ENCODE assay signal across 9 mouse cellular contexts in genomic region chr3:105893941-105894391, GRCm38 (mm10). TPM values are rescaled to one million over a fixed set of nuclear protein-coding genes. Genes with fewer than 3 reads are reported as not detected.
DNase-seq lines count a peak whose midpoint lies in the region; ATAC-seq and TF ChIP-seq lines count a peak whose summit lies in the region.
"Had no signal": no experiment of that assay in that cellular context is flagged by ENCODE, and none has a peak within 500 bp of the region (broad histone marks: within the 10 kb centered on the region; RNA-seq: fewer than 3 reads in every experiment).

No protein-coding gene starts in this region.

- peaks cover 0 to 13% of the 10 kb centered on the region in 2 experiments; a peak in 2 of 4 replicates for H3K36me3 ChIP-seq in MEL (ENCODE audit: control insufficient read depth in 1 of 2, insufficient read depth in 2 of 2, low read length in 2 of 2)
- no peaks in the 10 kb centered on the region for H3K36me3 ChIP-seq in kidney, embryonic 14.5 days (ENCODE audit: control insufficient read depth, insufficient read depth, low read length)
- H3K36me3 ChIP-seq in forebrain, embryonic 16.5 days (ENCODE audit: control insufficient read depth, insufficient read depth), result no peaks in the 10 kb centered on the region

- peak overlapping the region; percentile 59 for H3K9ac ChIP-seq in MEL (ENCODE audit: control insufficient read depth, low read depth, low read length, poor library complexity, severe bottlenecking)
- H3K9ac ChIP-seq in kidney, embryonic 14.5 days (ENCODE audit: low read depth, low read length), result no peak overlapping the region
- no peak overlapping the region for H3K9ac ChIP-seq in forebrain, embryonic 16.5 days (replicated peaks; ENCODE audit: low read depth, low read length)
- H3K9ac ChIP-seq: liver, embryonic 14.5 days had no signal

- no peaks in the 10 kb centered on the region for H3K9me3 ChIP-seq in MEL (replicated peaks; ENCODE audit: insufficient read depth, low read length)
- no peaks in the 10 kb centered on the region for H3K9me3 ChIP-seq in kidney, embryonic 14.5 days (ENCODE audit: control insufficient read depth, low read length)
- no peaks in the 10 kb centered on the region for H3K9me3 ChIP-seq in forebrain, embryonic 16.5 days (ENCODE audit: control insufficient read depth, low read length)

- no peaks in the 10 kb centered on the region for H3K79me2 ChIP-seq in MEL (ENCODE audit: control insufficient read depth, insufficient read depth, low read length, poor library complexity)

- TF ChIP-seq CTCF in MEL (IDR thresholded peaks at IDR 0.05 in 2 of 3, conservative IDR thresholded peaks at IDR 0.05 in 1 of 3; ENCODE audit: control insufficient read depth in 1 of 3, insufficient read depth in 1 of 3, low read depth in 2 of 3, low read length in 3 of 3, poor library complexity in 1 of 3, severe bottlenecking in 1 of 3), result no peak

- 42% methylated on average over 6 of the region's 6 CpGs for WGBS in kidney, embryonic 14.5 days
- 80% methylated on average over 6 of the region's 6 CpGs for WGBS in forebrain, embryonic 16.5 days

- no peak for TF ChIP-seq RAD21 in MEL (IDR thresholded peaks at IDR 0.05; ENCODE audit: low read depth, low read length)

- H3K27me3 ChIP-seq in MEL (ENCODE audit: control insufficient read depth in 1 of 2, insufficient read depth in 2 of 2, low read length in 2 of 2), result no peaks in the 10 kb centered on the region
- no peaks in the 10 kb centered on the region for H3K27me3 ChIP-seq in kidney, embryonic 14.5 days (ENCODE audit: control insufficient read depth, insufficient read depth, low read length)
- no peaks in the 10 kb centered on the region for H3K27me3 ChIP-seq in forebrain, embryonic 16.5 days (replicated peaks; ENCODE audit: control insufficient read depth, insufficient read depth, low read length)

- peak; percentile 34 for DNase-seq in kidney, adult 11 months
- DNase-seq in kidney, adult 8-10 months, result no peak
- peak; percentile 53 for DNase-seq in MEL (ENCODE audit: low read depth, low spot score)
- peak; percentile 61 to 72 for DNase-seq in gastrocnemius, adult 8-10 months (ENCODE audit: low spot score in 2 of 2)
- DNase-seq in lung, postnatal 14 days, result peak; percentile 33

- H3K27ac ChIP-seq in MEL (ENCODE audit: control insufficient read depth, low read depth, low read length), result peak overlapping the region; percentile 90
- peak overlapping the region; percentile 11; the same call in 1 of the 2 replicates for H3K27ac ChIP-seq in kidney, embryonic 14.5 days (ENCODE audit: low read depth, low read length)
- H3K27ac ChIP-seq in forebrain, embryonic 16.5 days (ENCODE audit: low read length), result no peak overlapping the region
- H3K27ac ChIP-seq: liver, embryonic 14.5 days had no signal

- peaks cover 7 to 31% of the 10 kb centered on the region in 2 experiments for H3K4me1 ChIP-seq in MEL (ENCODE audit: control insufficient read depth in 1 of 2, insufficient read depth in 2 of 2, low read length in 2 of 2)
- peaks cover 16% of the 10 kb centered on the region; the same call in 1 of the 2 replicates for H3K4me1 ChIP-seq in kidney, embryonic 14.5 days (ENCODE audit: control insufficient read depth, insufficient read depth, low read length)
- no peaks in the 10 kb centered on the region for H3K4me1 ChIP-seq in forebrain, embryonic 16.5 days (replicated peaks; ENCODE audit: control insufficient read depth, insufficient read depth, low read length)

- H3K4me3 ChIP-seq in MEL (ENCODE audit: control insufficient read depth in 1 of 2, insufficient read depth in 1 of 2, low read depth in 2 of 2, low read length in 2 of 2), result peak overlapping the region; percentile 45 to 71
- H3K4me3 ChIP-seq in kidney, embryonic 14.5 days (ENCODE audit: low read length), result no peak overlapping the region
- no peak overlapping the region for H3K4me3 ChIP-seq in forebrain, embryonic 16.5 days (replicated peaks; ENCODE audit: low read length)

- no peak overlapping the region for H3K4me2 ChIP-seq in kidney, embryonic 14.5 days (replicated peaks; ENCODE audit: low read depth, low read length)
- H3K4me2 ChIP-seq in forebrain, embryonic 16.5 days (ENCODE audit: low read length), result no peak overlapping the region

- ATAC-seq in kidney, embryonic 14.5 days (ENCODE audit: low FRiP score, low TSS enrichment), result no peak; the same call in 1 of the 2 replicates
- ATAC-seq in erythroblast, adult 5-6 weeks (replicated peaks; ENCODE audit: low FRiP score, poor library complexity, severe bottlenecking), result no peak
- no peak for ATAC-seq in forebrain, embryonic 16.5 days

- TF ChIP-seq EP300 in MEL (IDR thresholded peaks at IDR 0.05; ENCODE audit: low read depth in 1 of 2, low read length in 2 of 2), result no peak

- TF ChIP-seq POLR2A in MEL (IDR thresholded peaks at IDR 0.05; ENCODE audit: control insufficient read depth in 1 of 2, insufficient read depth in 1 of 2, low read depth in 1 of 2, low read length in 2 of 2, poor library complexity in 1 of 2), result no peak

TF ChIP-seq in MEL, 35 proteins besides CTCF, POLR2A, EP300 and RAD21:
- no peak for TF ChIP-seq ZNF384 (IDR thresholded peaks at IDR 0.05; ENCODE audit: low read depth, low read length)
- TF ChIP-seq POLR2AphosphoS5 (IDR thresholded peaks at IDR 0.05; ENCODE audit: borderline replicate concordance, low read depth, low read length), result no peak
- TF ChIP-seq UBTF (IDR thresholded peaks at IDR 0.05; ENCODE audit: borderline replicate concordance, insufficient read depth, low read depth, low read length), result no peak
- no peak for TF ChIP-seq NELFE (IDR thresholded peaks at IDR 0.05; ENCODE audit: low read depth, low read length)
- TF ChIP-seq POLR2AphosphoS2 (IDR thresholded peaks at IDR 0.05; ENCODE audit: low read length), result no peak
- TF ChIP-seq HCFC1 (IDR thresholded peaks at IDR 0.05; ENCODE audit: low read depth, low read length), result no peak
- no peak for TF ChIP-seq E2F4 (IDR thresholded peaks at IDR 0.05; ENCODE audit: borderline replicate concordance, low read depth, low read length)
- TF ChIP-seq SIN3A (IDR thresholded peaks at IDR 0.05; ENCODE audit: low read length), result no peak
- TF ChIP-seq BHLHE40 (IDR thresholded peaks at IDR 0.05; ENCODE audit: borderline replicate concordance, low read depth, low read length), result no peak
- no peak for TF ChIP-seq TAL1 (IDR thresholded peaks at IDR 0.05; ENCODE audit: low read length)
- no peak for TF ChIP-seq ETS1 (IDR thresholded peaks at IDR 0.05; ENCODE audit: low read depth, low read length)
- TF ChIP-seq SMC3 (IDR thresholded peaks at IDR 0.05; ENCODE audit: low read depth, low read length), result no peak
- TF ChIP-seq TCF12 (IDR thresholded peaks at IDR 0.05; ENCODE audit: low read depth, low read length), result no peak
- TF ChIP-seq RCOR1 (IDR thresholded peaks at IDR 0.05; ENCODE audit: low read depth, low read length), result no peak

RNA-seq across cellular contexts. Expression of gene Tmigd3, which starts 23.3 kb away (rescaled TPM):
- 0.27 and 0.39 TPM in 2 replicates for total RNA-seq in MEL (2012; rRNA removed)
- under 1 TPM in 1 of 2 experiments, not detected in 1; 0.36 TPM for polyA plus RNA-seq in MEL (2012; ENCODE audit: insufficient read depth in 1 of 2, insufficient read length in 2 of 2, low read depth in 1 of 2, low replicate concordance in 2 of 2, missing spikeins in 1 of 2)
- total RNA-seq in gastrocnemius, adult 8-10 months (2022), result under 1 TPM in 1 of 4 experiments, not detected in 3; 0.31 TPM
- 0.53 TPM in 1 of 2 replicates, not detected in the other for polyA plus RNA-seq in kidney, embryonic 14.5 days (2014; fragmentation: Nextera tagmentation; extraction: Ambion mirVana)
- not detected in 2 replicates for total RNA-seq in erythroblast, adult 5-6 weeks (2015; ENCODE audit: low replicate concordance)
- total RNA-seq in erythroblast, adult 5-6 weeks (2017; ENCODE audit: low replicate concordance), result 1.2 TPM in 1 of 2 replicates, not detected in the other
- 0.58 TPM in 1 of 2 replicates, not detected in the other for polyA plus RNA-seq in forebrain, embryonic 16.5 days (2015; fragmentation: Nextera tagmentation; extraction: Ambion mirVana)

RNA-seq across cellular contexts. Expression of gene Adora3, which starts 23.3 kb away (rescaled TPM):
- 0.36 and 0.42 TPM in 2 replicates for total RNA-seq in MEL (2012; rRNA removed)
- polyA plus RNA-seq in MEL (2012; ENCODE audit: insufficient read depth in 1 of 2, insufficient read length in 2 of 2, low read depth in 1 of 2, low replicate concordance in 2 of 2, missing spikeins in 1 of 2), result under 1 TPM in 1 of 2 experiments, not detected in 1; 0.65 TPM
- total RNA-seq in gastrocnemius, adult 8-10 months (2022), result under 1 TPM in 1 of 4 experiments, not detected in 3; 0.40 TPM
- polyA plus RNA-seq in kidney, embryonic 14.5 days (2014; fragmentation: Nextera tagmentation; extraction: Ambion mirVana), result 0.18 TPM in 1 of 2 replicates, not detected in the other
- 0.84 TPM in 1 of 2 replicates, not detected in the other for total RNA-seq in erythroblast, adult 5-6 weeks (2015; ENCODE audit: low replicate concordance)
- total RNA-seq in erythroblast, adult 5-6 weeks (2017; ENCODE audit: low replicate concordance), result 1.1 TPM in 1 of 2 replicates, not detected in the other
- 0.11 TPM in 1 of 2 replicates, not detected in the other for polyA plus RNA-seq in forebrain, embryonic 16.5 days (2015; fragmentation: Nextera tagmentation; extraction: Ambion mirVana)

RNA-seq across cellular contexts. Expression of gene I830077J02Rik, which starts 38.5 kb away (rescaled TPM):
- total RNA-seq in MEL (2012; rRNA removed), result 2.8 and 5.9 TPM in 2 replicates
- polyA plus RNA-seq in MEL (2012; ENCODE audit: insufficient read depth in 1 of 2, insufficient read length in 2 of 2, low read depth in 1 of 2, low replicate concordance in 2 of 2, missing spikeins in 1 of 2), result 1 to 10 TPM in 1 of 2 experiments, not detected in 1; 9.4 TPM
- total RNA-seq in gastrocnemius, adult 8-10 months (2022), result under 1 TPM in 2 of 4 experiments, not detected in 2; 0.17 to 0.43 TPM
- 0.64 and 0.70 TPM in 2 replicates for polyA plus RNA-seq in kidney, embryonic 14.5 days (2014; fragmentation: Nextera tagmentation; extraction: Ambion mirVana)
- 19.9 and 22.1 TPM in 2 replicates for total RNA-seq in erythroblast, adult 5-6 weeks (2015; ENCODE audit: low replicate concordance)
- 5.4 and 7.1 TPM in 2 replicates for total RNA-seq in erythroblast, adult 5-6 weeks (2017; ENCODE audit: low replicate concordance)
- 0.34 TPM in 1 of 2 replicates, not detected in the other for polyA plus RNA-seq in forebrain, embryonic 16.5 days (2015; fragmentation: Nextera tagmentation; extraction: Ambion mirVana)

Comparison
In these comparisons a context has a peak if more than half of its experiments do, and no peak if none do; other contexts are left out.
1. DNase-seq: peak in kidney, adult 11 months (single experiment), MEL (single experiment), gastrocnemius, adult 8-10 months (2 of 2) and lung, postnatal 14 days (single experiment); none in kidney, adult 8-10 months (0 of 2).
2. H3K4me3 ChIP-seq: peak in MEL (2 of 2); none in kidney, embryonic 14.5 days (single experiment) and forebrain, embryonic 16.5 days (single experiment).